Mouse (Mus musculus) kidney, postnatal 10 days (tissue): ENCODE results near the gene Map2k5.

Source experiments
- DNase-seq: peaks from one replicate; pipeline ENCODE4 v3.0.0; 2021; ENCODE audit warnings: mixed read lengths

Map2k5 gene

DNA sequence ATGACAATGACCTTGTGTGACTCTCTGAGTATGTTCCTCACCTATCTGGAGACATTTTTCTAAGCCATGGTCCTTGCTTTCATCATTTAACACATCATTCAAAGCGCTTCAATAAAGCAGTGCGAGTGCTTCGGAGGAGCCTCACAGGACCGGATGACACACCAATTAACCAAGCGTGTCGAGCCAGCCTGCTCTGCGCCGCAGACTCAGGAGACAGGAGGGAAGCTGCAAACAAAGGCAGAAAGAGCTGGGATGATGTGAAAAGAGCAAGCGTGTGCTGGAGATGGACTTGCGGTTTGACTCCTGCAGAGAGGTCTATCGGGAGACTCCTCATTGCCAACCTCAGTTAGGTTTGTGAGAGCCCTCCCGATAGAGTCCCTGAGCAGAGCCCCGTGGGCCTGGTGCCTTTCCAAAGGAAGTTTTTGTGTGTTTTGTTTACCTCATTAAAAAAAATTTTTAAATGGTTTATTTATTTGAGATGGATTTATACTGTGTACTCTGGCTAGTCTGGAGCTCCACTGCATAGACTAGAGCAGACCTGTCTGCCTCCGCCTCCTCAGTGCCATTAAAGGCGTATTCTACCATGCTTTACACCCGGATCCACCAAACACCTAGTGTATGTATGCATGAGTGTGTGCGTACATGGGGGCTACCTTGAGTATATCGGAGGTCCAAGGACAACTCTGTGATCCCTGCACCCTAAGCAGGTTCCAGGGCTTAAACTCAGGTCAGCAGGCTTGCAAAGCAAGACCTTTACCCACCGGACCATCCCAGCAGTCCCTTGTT, 126.7 kb downstream of the Map2k5 start:
- DNase-seq = no peak

DNA sequence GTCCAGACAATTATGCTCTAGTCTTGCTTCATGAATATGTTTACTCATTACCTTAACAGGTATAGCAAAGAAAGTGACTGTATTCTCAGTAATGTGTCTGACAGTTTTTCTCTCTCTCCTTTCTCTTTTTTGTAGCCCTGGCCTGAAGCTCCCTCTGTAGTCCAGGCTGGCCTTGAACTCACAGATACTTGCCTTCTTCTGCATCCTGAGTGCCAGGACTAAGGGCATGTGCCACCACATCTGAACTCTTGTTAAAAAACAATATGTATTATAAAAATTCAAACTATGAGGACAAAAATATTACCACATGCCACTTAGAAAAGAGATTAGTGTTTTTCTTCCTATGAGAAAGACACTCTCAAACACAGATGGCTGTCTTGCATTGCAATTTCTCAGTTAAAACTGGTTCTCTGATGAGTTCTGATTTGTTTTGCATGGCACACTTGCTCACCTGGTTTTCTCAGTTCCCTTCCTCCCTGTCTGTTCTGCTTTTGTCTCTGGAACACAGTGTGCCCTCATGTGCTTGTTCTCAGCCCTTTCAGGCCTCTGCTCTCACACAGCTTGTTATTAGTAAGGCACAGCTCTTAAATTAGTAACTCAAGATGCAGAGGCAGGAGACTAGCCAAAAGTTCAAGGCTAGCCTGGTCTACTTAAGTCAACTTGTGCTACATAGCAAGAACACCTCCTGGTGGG, 129.5 kb downstream of the Map2k5 start:
- DNase-seq = no peak

- DNase-seq = no peak
Measured at GRCm38 (mm10) chr9:63246568-63247169, 131.0 kb downstream of the Map2k5 start.

- DNase-seq = no peak
Measured at GRCm38 (mm10) chr9:63241961-63242360, 135.7 kb downstream of the Map2k5 start.

DNA sequence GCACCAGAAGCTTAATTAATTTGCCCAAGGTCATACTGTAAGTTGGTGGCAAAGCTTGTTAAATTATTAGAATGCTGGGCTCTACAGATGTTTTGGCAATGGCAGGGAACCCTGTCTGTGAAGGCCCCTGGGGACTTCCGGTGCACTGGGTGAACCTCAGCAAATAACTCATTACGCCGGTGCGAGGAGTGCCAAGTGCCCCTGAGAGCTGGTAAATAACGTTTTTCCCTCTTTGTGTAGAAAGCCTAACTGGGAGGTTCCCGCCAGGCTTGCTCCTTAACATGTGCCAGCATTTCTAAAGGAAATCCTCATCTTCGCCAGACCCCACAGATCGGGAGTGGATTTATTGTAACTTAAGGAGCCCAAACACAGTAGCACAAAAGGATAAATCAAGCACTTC, 136.5 kb downstream of the Map2k5 start:
- DNase-seq = peak; percentile 38

DNA sequence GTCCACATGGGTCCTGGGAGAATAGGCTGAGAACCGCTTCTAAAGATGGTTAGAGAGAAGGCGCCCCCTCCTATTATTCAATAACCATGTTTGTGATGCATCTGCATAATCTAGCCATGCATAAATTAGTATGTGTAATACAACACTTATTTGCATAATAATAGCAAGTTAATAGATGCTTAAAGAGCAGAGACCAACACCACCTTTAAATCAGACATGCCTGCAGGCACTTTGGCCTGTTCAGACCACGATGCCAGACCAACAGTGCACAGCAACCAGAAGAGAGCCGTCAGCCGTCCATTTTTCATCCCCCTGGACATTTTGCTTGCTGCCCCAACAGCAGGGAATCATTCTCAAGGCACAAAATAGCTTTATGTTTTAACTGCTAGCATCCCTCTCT, 143.3 kb downstream of the Map2k5 start:
- DNase-seq = no peak

- DNase-seq = peak; percentile 19
Measured at GRCm38 (mm10) chr9:63230289-63230688, 147.4 kb downstream of the Map2k5 start.

DNA sequence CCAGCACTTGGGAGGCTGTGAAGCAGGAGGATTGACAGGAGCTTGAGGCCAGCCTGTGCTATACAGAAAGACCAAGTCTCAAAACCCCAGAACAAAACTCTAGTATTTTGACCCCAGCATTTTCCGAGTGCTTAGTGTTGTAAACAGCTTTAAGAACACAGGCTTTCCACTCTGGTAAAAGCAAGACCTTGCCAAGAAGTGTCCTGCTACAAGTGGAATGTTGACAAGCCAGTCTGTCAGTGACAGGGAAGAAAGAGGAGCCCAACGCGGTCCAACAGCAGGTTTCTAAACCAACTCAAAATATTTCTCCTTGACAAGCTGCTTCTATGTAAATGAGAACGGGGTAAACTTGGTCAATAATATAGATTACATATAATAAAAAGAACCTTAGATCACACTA, 148.6 kb downstream of the Map2k5 start:
- DNase-seq = no peak

DNA sequence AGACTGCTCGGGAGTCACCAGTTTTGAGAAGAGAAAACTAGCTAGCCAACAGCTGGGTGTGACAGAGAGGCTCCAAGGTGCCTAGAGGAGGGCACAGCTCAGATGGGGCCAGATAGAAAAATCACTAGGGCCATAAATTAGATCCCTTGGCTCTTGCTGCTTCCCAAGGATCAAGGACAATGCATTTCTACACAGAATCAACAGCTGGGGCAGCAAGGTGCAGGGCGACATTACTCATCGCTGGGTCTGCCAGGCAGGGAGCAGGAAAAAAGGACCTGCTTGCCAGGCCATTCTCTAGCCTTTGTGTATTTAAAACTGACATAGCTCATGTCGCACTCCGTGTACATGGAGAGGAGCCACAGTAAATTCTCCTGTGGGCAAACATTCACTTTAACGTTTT, 155.5 kb downstream of the Map2k5 start:
- no peak for DNase-seq

DNA sequence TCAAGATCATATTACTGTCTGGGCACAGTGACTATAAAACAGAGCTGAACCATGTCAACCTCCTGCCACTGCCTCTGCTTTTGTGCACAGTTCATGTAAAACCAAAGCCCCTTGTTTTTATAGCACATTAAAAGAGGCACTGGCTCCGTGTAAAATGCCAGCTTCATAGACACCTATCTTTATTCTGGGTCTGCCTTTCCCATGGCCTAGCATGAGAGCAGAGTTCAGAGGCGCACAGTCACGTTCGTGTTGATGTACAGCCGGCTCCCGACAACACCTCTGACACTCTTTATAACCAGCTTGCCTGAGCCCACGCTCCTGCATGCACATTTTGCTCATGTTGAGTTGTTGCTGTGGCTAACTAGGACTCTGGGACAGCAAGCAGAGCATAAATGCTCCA, 157.9 kb downstream of the Map2k5 start:
- no peak for DNase-seq

DNA sequence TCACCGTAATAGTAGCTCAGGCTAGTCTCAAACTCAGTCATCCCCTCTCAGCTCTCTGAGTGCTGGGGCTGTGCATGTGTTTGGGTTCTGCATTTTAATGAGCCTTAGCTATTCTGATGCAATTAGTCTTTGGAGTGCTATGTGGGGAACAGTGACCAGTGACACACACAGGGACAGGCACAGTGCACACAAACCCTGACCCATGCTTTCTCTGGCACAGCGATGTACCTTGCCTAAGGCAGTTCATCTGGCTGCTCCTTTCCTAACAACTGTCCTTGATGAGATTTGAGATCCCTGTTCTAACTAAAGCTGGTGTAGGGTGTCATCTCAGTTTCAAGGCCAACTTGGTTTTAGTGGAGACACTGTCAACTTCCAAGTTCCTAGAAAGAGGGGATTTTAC, 162.7 kb downstream of the Map2k5 start:
- no peak for DNase-seq

- no peak for DNase-seq
Measured at GRCm38 (mm10) chr9:63206769-63207276, 170.9 kb downstream of the Map2k5 start.

DNA sequence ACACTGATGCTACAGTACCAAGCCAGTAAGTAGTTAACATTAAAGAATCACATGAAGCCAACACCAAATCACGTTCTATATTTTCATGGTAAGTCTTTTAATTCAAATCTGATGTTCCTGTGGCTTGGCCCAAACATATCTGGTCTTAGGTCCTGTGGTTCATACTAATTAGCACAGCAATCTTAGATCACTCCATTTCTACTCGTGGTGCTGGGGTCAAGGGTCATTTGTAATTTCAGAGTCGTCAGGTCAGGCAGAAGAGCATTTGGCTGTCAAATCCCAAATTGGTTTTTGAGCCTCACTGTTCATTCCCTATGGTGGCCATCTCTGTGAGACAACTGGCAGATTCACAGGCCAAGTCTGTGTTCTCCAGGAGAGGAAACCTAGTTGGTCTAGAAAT, 174.2 kb downstream of the Map2k5 start:
- DNase-seq = no peak

- DNase-seq = peak; percentile 64
Measured at GRCm38 (mm10) chr9:63201376-63202323, 176.1 kb downstream of the Map2k5 start.

DNA sequence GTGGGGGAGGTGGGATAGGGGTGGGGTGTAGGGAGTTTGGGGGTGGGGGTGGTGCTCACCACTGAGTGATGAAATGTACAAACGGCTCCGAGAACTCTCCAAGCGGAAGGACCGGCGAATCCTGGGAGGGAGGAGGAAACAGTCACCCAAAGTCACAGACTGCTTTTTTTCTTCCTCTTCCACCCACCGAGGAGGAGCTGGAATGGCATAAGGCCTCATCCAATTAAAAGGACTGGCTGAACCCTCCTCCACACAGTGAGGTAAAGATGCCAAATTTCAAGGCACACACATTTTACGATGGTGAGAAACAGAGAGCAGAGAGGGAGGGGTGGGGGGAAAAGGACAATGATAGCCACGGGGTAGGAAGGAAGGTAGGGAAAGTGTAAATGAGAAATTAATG, 180.4 kb downstream of the Map2k5 start:
- no peak for DNase-seq

GRCm38 (mm10) chr9:63196114-63196682, 181.5 kb downstream of the Map2k5 start:
- DNase-seq = peak; percentile 31

DNA sequence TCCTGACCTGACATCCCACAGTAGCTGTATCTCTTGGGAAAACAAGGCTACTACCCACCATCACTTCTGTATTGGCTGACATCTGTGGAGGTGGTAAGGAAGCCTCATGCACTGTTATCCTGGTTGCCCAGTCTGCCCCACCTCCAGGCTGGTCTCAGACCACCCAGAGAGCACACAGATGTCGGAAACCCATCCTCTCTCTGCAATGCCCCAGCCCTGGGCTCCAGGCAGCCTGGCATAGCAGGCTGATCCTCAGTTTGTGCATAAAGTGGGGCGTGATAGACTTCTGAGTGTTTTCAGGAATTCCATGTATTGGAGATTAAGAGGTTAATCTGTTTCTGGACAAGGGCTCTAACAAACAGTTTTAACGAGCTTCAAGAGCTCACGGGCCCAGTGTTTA, 182.2 kb downstream of the Map2k5 start:
- no peak for DNase-seq

GRCm38 (mm10) chr9:63194791-63195190, 182.9 kb downstream of the Map2k5 start:
- DNase-seq = no peak

DNA sequence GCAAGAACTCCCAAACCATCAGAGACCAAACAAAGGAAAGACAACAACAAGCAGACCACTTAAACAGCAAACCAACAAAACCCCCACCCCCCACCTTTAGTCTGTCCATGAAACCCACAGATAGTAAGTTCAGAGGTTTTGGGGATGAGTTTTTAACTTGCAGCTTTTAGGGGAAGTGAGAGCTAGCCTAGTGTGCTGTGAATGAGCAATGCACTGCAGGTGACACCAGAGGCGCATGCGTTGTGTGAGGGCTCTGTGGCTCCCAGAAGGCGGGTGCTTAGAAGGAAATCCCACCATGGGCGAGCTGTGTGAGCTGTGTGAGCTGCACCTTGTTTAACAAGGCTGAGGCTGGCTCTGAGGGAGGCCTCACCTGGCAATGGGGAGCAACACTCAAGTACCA, 184.9 kb downstream of the Map2k5 start:
- DNase-seq = no peak

DNA sequence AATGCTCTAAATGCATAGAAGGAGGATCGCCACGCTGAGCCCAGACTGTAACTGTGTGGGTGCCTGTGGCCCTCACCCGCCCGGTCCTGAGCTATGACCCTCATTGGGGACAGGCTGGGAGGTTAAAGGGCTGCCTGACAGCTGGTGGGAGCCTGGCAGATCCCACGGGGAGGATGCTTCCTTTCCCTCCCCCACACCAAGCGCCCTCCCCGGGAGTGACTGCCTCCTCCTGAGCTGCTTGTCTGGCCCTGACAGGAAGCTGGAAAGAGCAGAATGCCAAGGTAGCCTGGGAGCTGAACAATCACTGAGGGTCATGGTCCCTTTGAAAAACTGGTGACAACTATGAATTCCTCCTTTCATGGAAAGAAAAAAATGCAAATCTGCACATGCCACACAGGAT, 190.4 kb downstream of the Map2k5 start:
- DNase-seq = peak; percentile 64

- DNase-seq = no peak
Measured at GRCm38 (mm10) chr9:63185249-63185648, 192.5 kb downstream of the Map2k5 start.

DNA sequence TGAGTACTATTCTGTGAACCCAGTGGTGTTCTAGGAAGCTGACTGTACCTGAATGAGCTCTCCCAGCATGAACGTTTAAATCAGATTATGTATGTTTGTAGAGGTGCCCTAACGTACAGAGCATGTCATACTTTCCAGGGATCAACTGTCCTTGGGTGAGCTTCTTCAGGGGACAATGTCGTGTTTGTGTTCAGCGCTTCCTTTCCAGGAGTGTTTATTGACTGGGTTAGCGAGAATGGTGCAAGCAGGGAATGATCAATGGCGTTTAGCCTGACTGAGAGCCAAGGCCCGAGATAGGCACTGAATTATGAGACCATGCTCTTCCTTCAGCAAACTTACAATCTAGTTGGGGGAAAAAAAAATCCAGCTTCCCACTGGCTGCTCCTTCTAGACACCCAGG, 193.8 kb downstream of the Map2k5 start:
- DNase-seq = no peak
